Mouse (Mus musculus): Measurements from ENCODE around the gene Tulp3. TPM values are rescaled to one million over a fixed set of nuclear protein-coding genes. Genes with fewer than 3 reads are reported as not detected.

Tulp3 gene
- total and polyA plus RNA-seq, 3 experiments: 5.3 to 19.2 TPM; not detected in 1

DNA sequence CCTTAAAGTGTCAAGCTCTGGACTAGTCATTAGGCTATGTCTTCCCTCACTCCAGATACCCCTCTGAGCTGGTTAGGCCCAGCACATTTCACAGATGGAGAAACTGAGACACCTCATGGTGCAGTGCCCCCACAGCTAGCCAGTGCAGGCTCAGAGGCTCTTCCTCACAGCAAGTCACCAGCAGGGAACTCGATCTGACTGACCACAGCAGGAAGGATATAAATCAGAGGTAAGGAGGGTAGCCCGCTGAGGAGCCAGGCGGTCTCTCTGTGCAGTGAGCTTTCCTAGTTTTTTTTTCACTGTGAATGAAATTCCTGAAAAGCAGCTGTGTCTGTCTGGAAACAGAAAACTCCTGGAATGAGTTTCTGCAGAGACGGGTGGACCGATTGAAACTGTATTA is 76.0 kb downstream of the Tulp3 start:
- no peak overlapping the region for H3K9ac ChIP-seq (ENCODE audit: control insufficient read depth, low read depth, low read length, poor library complexity, severe bottlenecking)
- no peaks in the 10 kb centered on the region for H3K79me2 ChIP-seq (ENCODE audit: control insufficient read depth, insufficient read depth, low read length, poor library complexity)
- no peak for TF ChIP-seq ETS1 (IDR thresholded peaks at IDR 0.05; ENCODE audit: low read depth, low read length)
- TF ChIP-seq ZKSCAN1 (IDR thresholded peaks at IDR 0.05; ENCODE audit: low read depth, low read length): no peak
- TF ChIP-seq USF1 (IDR thresholded peaks at IDR 0.05; ENCODE audit: low read depth, low read length): no peak
- TF ChIP-seq MXI1 (IDR thresholded peaks at IDR 0.05; ENCODE audit: low read depth, low read length): no peak
- no peak for TF ChIP-seq UBTF (IDR thresholded peaks at IDR 0.05; ENCODE audit: borderline replicate concordance, insufficient read depth, low read depth, low read length)
- H3K9me3 ChIP-seq (replicated peaks; ENCODE audit: insufficient read depth, low read length): no peaks in the 10 kb centered on the region
- no peaks in the 10 kb centered on the region for H3K27me3 ChIP-seq (ENCODE audit: control insufficient read depth in 1 of 2, insufficient read depth in 2 of 2, low read length in 2 of 2)
- H3K27ac ChIP-seq (ENCODE audit: control insufficient read depth, low read depth, low read length): no peak overlapping the region
- no peaks in the 10 kb centered on the region for H3K36me3 ChIP-seq (ENCODE audit: control insufficient read depth in 1 of 2, insufficient read depth in 2 of 2, low read length in 2 of 2)
- DNase-seq (ENCODE audit: low read depth, low spot score): no peak
- no peaks in the 10 kb centered on the region for H3K4me1 ChIP-seq (ENCODE audit: control insufficient read depth in 1 of 2, insufficient read depth in 2 of 2, low read length in 2 of 2)
- H3K4me3 ChIP-seq (ENCODE audit: control insufficient read depth in 1 of 2, insufficient read depth in 1 of 2, low read depth in 2 of 2, low read length in 2 of 2): no peak overlapping the region

- no peak for TF ChIP-seq MAZ (IDR thresholded peaks at IDR 0.05; ENCODE audit: low read depth, low read length)
- no peak for TF ChIP-seq ZMIZ1 (IDR thresholded peaks at IDR 0.05; ENCODE audit: low read depth, low read length)
- no peak for TF ChIP-seq POLR2A (IDR thresholded peaks at IDR 0.05; ENCODE audit: control insufficient read depth in 1 of 2, insufficient read depth in 1 of 2, low read depth in 1 of 2, low read length in 2 of 2, poor library complexity in 1 of 2)
- no peak for TF ChIP-seq MEF2A (IDR thresholded peaks at IDR 0.05; ENCODE audit: extremely low read depth, insufficient replicate concordance, low read depth, low read length, poor library complexity, severe bottlenecking)
- no peak for TF ChIP-seq CHD1 (IDR thresholded peaks at IDR 0.05; ENCODE audit: low read depth, low read length)
- no peak for TF ChIP-seq TCF12 (IDR thresholded peaks at IDR 0.05; ENCODE audit: low read depth, low read length)
- no peak for TF ChIP-seq ETS1 (IDR thresholded peaks at IDR 0.05; ENCODE audit: low read depth, low read length)
- TF ChIP-seq CTCF (IDR thresholded peaks at IDR 0.05 in 2 of 3, conservative IDR thresholded peaks at IDR 0.05 in 1 of 3; ENCODE audit: control insufficient read depth in 1 of 3, insufficient read depth in 1 of 3, low read depth in 2 of 3, low read length in 3 of 3, poor library complexity in 1 of 3, severe bottlenecking in 1 of 3): no peak
- no peak for TF ChIP-seq MYC (IDR thresholded peaks at IDR 0.05; ENCODE audit: low read depth, low read length)
- TF ChIP-seq KAT2A (conservative IDR thresholded peaks at IDR 0.05; ENCODE audit: low read depth, low read length): no peak
- no peak for TF ChIP-seq ZNF384 (IDR thresholded peaks at IDR 0.05; ENCODE audit: low read depth, low read length)
- no peak for TF ChIP-seq BHLHE40 (IDR thresholded peaks at IDR 0.05; ENCODE audit: borderline replicate concordance, low read depth, low read length)
- no peak for TF ChIP-seq NELFE (IDR thresholded peaks at IDR 0.05; ENCODE audit: low read depth, low read length)
- no peak for TF ChIP-seq RAD21 (IDR thresholded peaks at IDR 0.05; ENCODE audit: low read depth, low read length)
- TF ChIP-seq MAX (IDR thresholded peaks at IDR 0.05; ENCODE audit: low read length): no peak
- no peak for TF ChIP-seq USF1 (IDR thresholded peaks at IDR 0.05; ENCODE audit: low read depth, low read length)
- no peaks in the 10 kb centered on the region for H3K27me3 ChIP-seq (ENCODE audit: control insufficient read depth in 1 of 2, insufficient read depth in 2 of 2, low read length in 2 of 2)
These were observed 76.6 kb downstream of the Tulp3 start for GRCm38 (mm10) chr6:128279099-128279498.

More at GRCm38 (mm10) chr6:128279099-128279498, 76.6 kb downstream of the Tulp3 start:
- DNase-seq (ENCODE audit: low read depth, low spot score): no peak
- no peak overlapping the region for H3K27ac ChIP-seq (ENCODE audit: control insufficient read depth, low read depth, low read length)
- no peaks in the 10 kb centered on the region for H3K4me1 ChIP-seq (ENCODE audit: control insufficient read depth in 1 of 2, insufficient read depth in 2 of 2, low read length in 2 of 2)
- no peaks in the 10 kb centered on the region for H3K79me2 ChIP-seq (ENCODE audit: control insufficient read depth, insufficient read depth, low read length, poor library complexity)
- H3K4me3 ChIP-seq (ENCODE audit: control insufficient read depth in 1 of 2, insufficient read depth in 1 of 2, low read depth in 2 of 2, low read length in 2 of 2): no peak overlapping the region
- H3K9ac ChIP-seq (ENCODE audit: control insufficient read depth, low read depth, low read length, poor library complexity, severe bottlenecking): no peak overlapping the region
- H3K36me3 ChIP-seq (ENCODE audit: control insufficient read depth in 1 of 2, insufficient read depth in 2 of 2, low read length in 2 of 2): no peaks in the 10 kb centered on the region
- H3K9me3 ChIP-seq (replicated peaks; ENCODE audit: insufficient read depth, low read length): no peaks in the 10 kb centered on the region

Data from MEL (cell line).